Mouse (Mus musculus): ENCODE data around the gene H2afb2.

The H2afb2 gene

GRCm38 (mm10) chrX:116680878-116681277, at the start of gene H2afb2:
Gene H2afb2, plus strand, starts transcription at chrX:116681178.
- no peak for DNase-seq (ENCODE audit: low spot score)

Data from layer of hippocampus, adult 9-10 months (tissue).